Mouse (Mus musculus) lung, adult 2 months (tissue): ENCODE measurements around the gene Cela3a. TPM values are rescaled to one million over a fixed set of nuclear protein-coding genes. Genes with fewer than 3 reads are reported as not detected.
"Not testable (repeated sequence)": the region's sequence is repeated elsewhere in the genome, so short reads cannot be mapped to it uniquely, and the experiment has no call there.

Experiments used
- DNase-seq: peaks from one replicate; pipeline ENCODE4 v3.0.0; 2022
- H3K4me1 ChIP-seq: fragments of 200-500 bp; 2 replicates; pipeline ENCODE4 v1.6.1; 2011; ENCODE audit warnings: low read length; ENCODE audit not compliant: control insufficient read depth, insufficient read depth
- H3K4me3 ChIP-seq: fragments of 200-500 bp; replicated peaks from 2 replicates; pipeline ENCODE3; 2011; ENCODE audit warnings: low read depth, mild to moderate bottlenecking, control low read depth, low read length; ENCODE audit errors: extremely low read depth
- CTCF ChIP-seq: fragments of 200-500 bp; IDR thresholded peaks from 2 replicates; pipeline ENCODE4 v1.5.1; 2011; ENCODE audit warnings: mild to moderate bottlenecking, low read length, control low read depth; ENCODE audit not compliant: insufficient read depth
- POLR2A ChIP-seq: fragments of 200-500 bp; IDR thresholded peaks from 2 replicates; pipeline ENCODE4 v1.6.1; 2011; ENCODE audit warnings: low read depth, mild to moderate bottlenecking, control low read depth, low read length, borderline replicate concordance; ENCODE audit errors: extremely low read depth
- WGBS: fragments of 180-500 bp; shearing (Covaris S2); methylation state at CpG from one replicate; pipeline ENCODE4 v1.1.7; 2018; 5-methylcytosine and 5-hydroxymethylcytosine counted together
- polyA plus RNA-seq: library from polyadenylated mRNA; depleted of rRNA; stranded (reverse); fragments of >200 nt; gene quantifications from 2 replicates; pipeline ENCODE4 v1.2.3, GENCODE M21; 2012

Gene Cela3a
- polyA plus RNA-seq, 1 experiment: not detected

DNA sequence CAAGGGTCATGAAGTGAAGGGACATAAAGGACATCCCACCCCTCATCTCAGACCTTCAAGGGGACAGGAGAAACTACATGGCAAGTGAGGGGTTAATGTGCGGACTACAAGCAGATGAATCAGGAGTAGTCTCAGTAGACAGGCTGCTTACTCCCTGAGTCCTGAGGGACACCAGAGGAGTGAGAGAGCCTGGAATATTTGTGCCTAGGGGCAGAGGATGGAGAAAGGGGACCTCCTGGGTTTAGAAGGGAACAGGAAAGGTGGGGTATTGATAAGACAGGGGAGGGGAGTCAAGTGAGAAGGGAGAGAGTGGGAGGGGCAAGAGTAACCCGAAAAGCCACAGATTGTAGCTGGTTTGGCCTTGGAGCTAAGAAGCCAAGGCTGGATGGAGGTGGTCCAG, 39.0 kb upstream of the Cela3a start:
- TF ChIP-seq POLR2A (no peak), CTCF (no peak)
- 62% methylated on average over 2 of the region's 2 CpGs for WGBS
- H3K4me1 ChIP-seq: no peaks in the 10 kb centered on the region; the same call in 1 of the 2 replicates
- no peak for DNase-seq
- no peak overlapping the region for H3K4me3 ChIP-seq

DNA sequence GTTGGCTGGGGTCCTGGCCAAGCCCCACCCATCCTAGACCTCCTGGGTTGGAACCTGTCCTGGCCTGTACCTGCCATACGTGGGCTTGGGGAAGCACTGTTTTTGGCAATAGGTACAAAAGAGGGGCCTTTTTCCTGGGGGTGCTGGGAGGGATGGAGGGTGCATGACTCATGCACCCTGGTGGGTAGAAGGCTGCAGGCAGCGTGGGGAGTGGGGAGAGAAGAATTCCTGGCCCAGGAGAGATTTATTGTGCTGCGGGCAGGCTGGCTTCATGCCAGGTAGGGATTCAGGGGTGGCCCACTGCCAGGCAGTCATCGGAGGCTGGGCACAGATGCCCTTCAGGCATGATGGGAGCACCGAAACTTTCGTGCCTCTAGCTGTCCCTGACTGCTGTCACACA, 38.6 kb upstream of the Cela3a start:
- no peak for TF ChIP-seq POLR2A
- no peak for TF ChIP-seq CTCF
- no peak for DNase-seq
- Histone ChIP-seq H3K4me1 (no peaks in the 10 kb centered on the region; the same call in 1 of the 2 replicates), H3K4me3 (no peak overlapping the region)
- 29% methylated on average over 6 of the region's 6 CpGs for WGBS

- no peak for DNase-seq
- 44% methylated on average over 7 of the region's 7 CpGs for WGBS
- no peak overlapping the region for H3K4me3 ChIP-seq
- no peak for TF ChIP-seq CTCF
- no peaks in the 10 kb centered on the region; the same call in 1 of the 2 replicates for H3K4me1 ChIP-seq
Observed at GRCm38 (mm10) chr4:137447363-137448196, 38.0 kb upstream of the Cela3a start.

DNA sequence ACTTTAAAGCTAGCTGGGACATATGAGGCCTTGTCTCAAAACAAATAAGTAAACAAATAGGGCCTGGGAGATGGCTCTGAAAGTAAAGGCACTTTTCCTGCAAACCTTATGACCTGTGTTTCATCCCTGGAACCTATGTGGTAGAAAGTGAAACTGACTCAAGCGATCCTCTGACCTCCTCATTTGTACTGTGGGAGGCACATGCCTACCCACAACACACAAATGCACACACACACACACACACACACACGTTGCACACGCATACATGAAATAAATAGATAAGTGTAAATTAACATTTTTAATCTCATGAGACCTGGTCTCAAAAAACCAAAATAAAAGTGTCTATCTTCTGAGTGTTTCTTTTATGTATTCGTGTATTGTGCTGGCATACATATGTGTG, 36.3 kb upstream of the Cela3a start:
- no peak overlapping the region for H3K4me3 ChIP-seq
- no peak for TF ChIP-seq POLR2A
- TF ChIP-seq CTCF: no peak
- WGBS: 89% methylated on average over 4 of the region's 4 CpGs
- no peaks in the 10 kb centered on the region; the same call in 1 of the 2 replicates for H3K4me1 ChIP-seq
- DNase-seq: no peak

DNA sequence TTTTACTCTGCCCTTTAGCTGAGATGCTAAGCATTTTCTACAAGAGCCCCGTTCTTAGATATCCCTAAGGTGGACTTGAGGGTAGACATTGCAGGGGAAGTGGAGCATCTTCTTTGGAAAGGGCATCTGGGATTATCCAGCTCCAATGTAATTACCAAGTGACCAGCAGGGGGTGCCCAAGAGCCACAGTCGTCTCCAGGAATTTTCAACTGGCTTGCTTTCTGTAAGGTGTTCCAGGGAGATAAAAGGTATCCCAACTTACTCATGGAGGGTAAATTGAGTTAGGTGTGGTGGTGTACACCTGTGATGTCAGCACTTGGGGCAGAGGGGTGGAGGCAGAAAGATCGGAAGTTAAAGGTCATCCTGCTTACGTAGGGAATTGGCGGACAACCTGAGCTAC, 34.0 kb upstream of the Cela3a start:
- no peak for TF ChIP-seq POLR2A
- TF ChIP-seq CTCF: peak; percentile 74
- Histone ChIP-seq H3K4me1 (no peaks in the 10 kb centered on the region; the same call in 1 of the 2 replicates), H3K4me3 (no peak overlapping the region)
- 17% methylated on average over 5 of the region's 5 CpGs for WGBS
- DNase-seq: peak; percentile 77

GRCm38 (mm10) chr4:137441332-137441731, 31.7 kb upstream of the Cela3a start:
- Histone ChIP-seq H3K4me1 (no peaks in the 10 kb centered on the region), H3K4me3 (no peak overlapping the region)
- DNase-seq: no peak
- WGBS: 83% methylated on average over 4 of the region's 4 CpGs
- TF ChIP-seq POLR2A: no peak

DNA sequence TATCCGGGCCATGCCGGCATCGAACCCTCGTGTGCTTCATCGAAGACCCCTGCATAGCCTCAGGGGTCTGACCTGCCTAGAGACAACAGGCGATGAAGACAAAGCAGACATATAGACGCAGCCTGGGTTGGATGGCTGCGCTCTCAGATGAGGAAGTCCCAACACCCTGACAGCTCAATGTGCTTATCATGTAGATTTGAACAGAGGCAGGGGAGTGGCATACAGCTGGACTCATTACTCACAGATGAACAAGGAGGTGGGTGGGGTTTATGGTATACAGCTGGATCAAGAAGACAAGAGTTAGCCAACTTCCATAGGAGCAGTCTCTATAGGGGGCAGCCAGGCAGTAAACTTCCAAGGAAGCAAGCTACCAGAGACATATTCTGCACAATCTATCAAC, 29.3 kb upstream of the Cela3a start:
- no peak for DNase-seq
- TF ChIP-seq CTCF (no peak), POLR2A (no peak)
- no peaks in the 10 kb centered on the region for H3K4me1 ChIP-seq
- 82% methylated on average over 8 of the region's 8 CpGs for WGBS
- H3K4me3 ChIP-seq: no peak overlapping the region

DNA sequence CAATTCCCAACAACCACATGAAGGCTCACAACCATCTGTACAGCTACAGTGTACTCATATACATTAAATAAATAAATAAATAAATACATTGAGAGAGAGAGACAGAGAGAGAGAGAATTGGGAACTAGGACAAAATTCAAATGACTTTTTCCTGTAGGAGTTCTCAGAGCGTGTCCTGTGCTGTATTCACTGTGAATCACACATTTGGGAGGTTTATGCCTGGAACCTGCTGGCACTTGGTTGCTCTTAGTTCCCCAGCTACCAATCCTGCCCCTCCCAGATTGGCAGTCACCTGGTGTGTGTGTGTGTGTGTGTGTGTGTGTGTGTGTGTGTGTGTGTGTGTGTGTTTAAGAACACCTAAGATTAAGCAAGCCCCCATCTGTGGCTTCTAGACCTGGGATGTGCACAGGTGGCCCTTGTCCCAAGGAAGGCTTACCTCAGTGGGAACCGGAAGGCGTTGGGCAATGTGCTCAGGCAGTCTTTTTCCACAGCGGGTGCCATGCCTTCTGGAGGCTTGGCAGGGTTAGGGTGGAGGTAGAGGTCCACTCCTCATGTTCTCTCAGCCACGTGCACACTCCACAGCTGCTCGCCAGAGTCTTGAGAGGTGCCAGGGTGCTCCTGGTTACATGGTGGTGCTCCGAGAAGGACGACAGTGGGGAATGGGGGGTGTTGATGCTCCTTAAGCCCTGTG, 27.5 kb upstream of the Cela3a start:
- Histone ChIP-seq H3K4me3 (no peak overlapping the region), H3K4me1 (no peaks in the 10 kb centered on the region)
- no peak for DNase-seq
- WGBS: 82% methylated on average over 8 of the region's 8 CpGs
- TF ChIP-seq POLR2A: no peak
- no peak for TF ChIP-seq CTCF

- H3K4me3 ChIP-seq, H3K4me1 ChIP-seq, DNase-seq: not testable (repeated sequence)
- 50% methylated on average over 10 of the region's 10 CpGs for WGBS
Observed at GRCm38 (mm10) chr4:137432700-137433550, 23.3 kb upstream of the Cela3a start.
